Mouse (Mus musculus) liver, embryonic 16.5 days (tissue): Measurements from ENCODE around the gene Slc26a10. TPM values are rescaled to one million over a fixed set of nuclear protein-coding genes. Genes with fewer than 3 reads are reported as not detected.
A peak's percentile ranks its signal among the peaks of the same experiment; 100 is the strongest.

Experiments used
- ATAC-seq: fragments of 200-750 bp; cut with Nextera tagmentation; 2 replicates; pipeline ENCODE4 v1.8.0; 2017; ENCODE audit warnings: low read depth, mild to moderate bottlenecking, moderate number of reproducible peaks, moderate library complexity
- H3K27ac ChIP-seq: fragments of 300-500 bp; sonication (generic); 2 replicates; pipeline ENCODE4 v1.5.1; 2014; ENCODE audit warnings: mild to moderate bottlenecking, low read length
- H3K27me3 ChIP-seq: fragments of 300-500 bp; sonication (generic); 2 replicates; pipeline ENCODE4 v1.6.1; 2014; ENCODE audit warnings: low read depth, low read length, mixed read lengths; ENCODE audit not compliant: control insufficient read depth, insufficient read depth
- H3K36me3 ChIP-seq: fragments of 300-500 bp; sonication (generic); 2 replicates; pipeline ENCODE4 v1.6.1; 2014; ENCODE audit warnings: mild to moderate bottlenecking; ENCODE audit not compliant: control insufficient read depth, insufficient read depth
- H3K4me1 ChIP-seq: fragments of 300-500 bp; sonication (generic); 2 replicates; pipeline ENCODE4 v1.6.1; 2014; ENCODE audit warnings: low read depth, low read length, mixed read lengths; ENCODE audit not compliant: control insufficient read depth
- H3K4me2 ChIP-seq: fragments of 300-500 bp; sonication (generic); 2 replicates; pipeline ENCODE4 v1.6.1; 2014; ENCODE audit warnings: low read depth, low read length, mixed read lengths
- H3K4me3 ChIP-seq: fragments of 300-500 bp; sonication (generic); 2 replicates; pipeline ENCODE4 v1.5.1; 2014; ENCODE audit warnings: low read depth, mild to moderate bottlenecking, low read length
- H3K9ac ChIP-seq: fragments of 300-500 bp; sonication (generic); 2 replicates; pipeline ENCODE4 v1.6.1; 2014; ENCODE audit warnings: low read depth, low read length
- H3K9me3 ChIP-seq: fragments of 300-500 bp; sonication (generic); replicated peaks from 2 replicates; pipeline ENCODE4 v1.6.1; 2016; ENCODE audit warnings: low read length; ENCODE audit not compliant: control insufficient read depth
- WGBS: fragments of 180-500 bp; shearing (Covaris S2); extraction: QIAGEN DNeasy Blood & Tissue Kit; methylation state at CpG from one replicate; pipeline ENCODE4 v1.1.7; 2014; ENCODE audit not compliant: insufficient replicate concordance; 5-methylcytosine and 5-hydroxymethylcytosine counted together
- polyA plus RNA-seq: library from polyadenylated mRNA; unstranded; fragments of >200 nt; fragmentation: Nextera tagmentation; extraction: Ambion mirVana; gene quantifications from 2 replicates; pipeline ENCODE4 v1.2.1, GENCODE M21; 2015

Gene Slc26a10
- polyA plus RNA-seq, 1 experiment from 2014 or later = 2.7 TPM

DNA sequence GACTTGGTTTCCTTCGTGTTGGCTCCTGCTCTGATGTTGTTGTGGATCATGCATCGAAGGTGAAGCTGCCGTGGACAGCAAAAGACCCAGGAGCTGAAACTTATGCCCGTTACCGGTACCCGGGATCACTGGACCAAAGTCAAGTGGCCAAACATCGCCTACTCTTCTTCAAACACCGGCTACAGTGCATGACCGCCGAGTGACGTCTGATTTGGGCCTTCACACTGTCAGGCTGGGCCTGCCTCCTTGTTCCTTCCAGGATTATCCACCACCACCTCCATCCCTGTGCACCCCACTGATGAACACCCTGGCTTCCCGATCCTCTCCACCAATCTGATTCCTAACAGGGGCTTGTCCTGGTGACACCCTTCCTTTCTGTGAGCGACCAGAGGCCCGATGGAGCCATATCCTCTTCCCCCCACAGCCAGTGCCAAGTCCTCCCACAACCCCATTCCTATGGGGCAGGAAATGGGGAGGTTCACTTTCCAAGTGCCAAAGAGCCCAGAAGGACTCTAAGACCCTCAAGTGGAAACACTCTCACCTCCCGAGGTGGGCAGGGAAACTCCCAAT is 8.7 kb downstream of the Slc26a10 start:
- WGBS = 77% methylated on average over 15 of the region's 15 CpGs
- Histone ChIP-seq H3K27ac (no peak overlapping the region), H3K4me3 (no peak overlapping the region), H3K4me2 (no peak overlapping the region), H3K4me1 (peaks cover 25% of the 10 kb centered on the region), H3K27me3 (peaks cover 22% of the 10 kb centered on the region), H3K36me3 (peaks cover 4% of the 10 kb centered on the region; the same call in 1 of the 2 replicates), H3K9ac (no peak overlapping the region), H3K9me3 (no peaks in the 10 kb centered on the region)
- no peak for ATAC-seq

- no peak overlapping the region for H3K27ac ChIP-seq
- WGBS = 2% methylated on average over 27 of the region's 29 CpGs
- ATAC-seq = peak; percentile 62
- peak overlapping the region; percentile 74 for H3K4me2 ChIP-seq
- H3K4me1 ChIP-seq = peaks cover 32% of the 10 kb centered on the region
- H3K9ac ChIP-seq = peak overlapping the region; percentile 32; the same call in 1 of the 2 replicates
- H3K27me3 ChIP-seq = peaks cover 22% of the 10 kb centered on the region
- no peaks in the 10 kb centered on the region for H3K9me3 ChIP-seq
- peak overlapping the region; percentile 51 for H3K4me3 ChIP-seq
- peaks cover 4% of the 10 kb centered on the region; the same call in 1 of the 2 replicates for H3K36me3 ChIP-seq
Measured at GRCm38 (mm10) chr10:127170837-127171272, 9.6 kb downstream of the Slc26a10 start.

DNA sequence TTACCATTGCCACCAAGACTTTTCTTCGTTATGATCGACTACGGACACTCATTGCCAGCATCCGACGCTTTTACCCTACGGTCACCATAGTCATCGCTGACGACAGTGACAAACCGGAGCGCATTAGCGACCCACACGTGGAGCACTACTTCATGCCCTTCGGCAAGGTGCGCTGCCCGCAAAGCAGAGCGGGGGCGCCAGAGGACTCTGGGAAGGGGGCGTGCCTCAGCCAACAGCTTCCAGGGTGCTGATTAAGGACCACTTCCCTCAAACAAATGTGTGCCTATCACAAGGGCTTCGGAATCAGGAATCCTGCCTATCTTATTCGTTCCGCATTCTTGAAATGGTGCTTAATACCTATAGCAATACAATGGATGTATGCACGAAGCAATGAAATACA is 10.4 kb downstream of the Slc26a10 start:
- peaks cover 39% of the 10 kb centered on the region for H3K4me1 ChIP-seq
- ATAC-seq = no peak
- peak overlapping the region; percentile 51 for H3K4me3 ChIP-seq
- H3K36me3 ChIP-seq = peaks cover 4% of the 10 kb centered on the region; the same call in 1 of the 2 replicates
- H3K9me3 ChIP-seq = no peaks in the 10 kb centered on the region
- peaks cover 30% of the 10 kb centered on the region for H3K27me3 ChIP-seq
- WGBS = 11% methylated on average over 22 of the region's 22 CpGs
- peak overlapping the region; percentile 74 for H3K4me2 ChIP-seq
- no peak overlapping the region for H3K9ac ChIP-seq
- no peak overlapping the region for H3K27ac ChIP-seq

- H3K27me3 ChIP-seq = peaks cover 32% of the 10 kb centered on the region
- H3K27ac ChIP-seq = peak overlapping the region; percentile 70
Measured at GRCm38 (mm10) chr10:127167614-127168192, 12.7 kb downstream of the Slc26a10 start.

DNA sequence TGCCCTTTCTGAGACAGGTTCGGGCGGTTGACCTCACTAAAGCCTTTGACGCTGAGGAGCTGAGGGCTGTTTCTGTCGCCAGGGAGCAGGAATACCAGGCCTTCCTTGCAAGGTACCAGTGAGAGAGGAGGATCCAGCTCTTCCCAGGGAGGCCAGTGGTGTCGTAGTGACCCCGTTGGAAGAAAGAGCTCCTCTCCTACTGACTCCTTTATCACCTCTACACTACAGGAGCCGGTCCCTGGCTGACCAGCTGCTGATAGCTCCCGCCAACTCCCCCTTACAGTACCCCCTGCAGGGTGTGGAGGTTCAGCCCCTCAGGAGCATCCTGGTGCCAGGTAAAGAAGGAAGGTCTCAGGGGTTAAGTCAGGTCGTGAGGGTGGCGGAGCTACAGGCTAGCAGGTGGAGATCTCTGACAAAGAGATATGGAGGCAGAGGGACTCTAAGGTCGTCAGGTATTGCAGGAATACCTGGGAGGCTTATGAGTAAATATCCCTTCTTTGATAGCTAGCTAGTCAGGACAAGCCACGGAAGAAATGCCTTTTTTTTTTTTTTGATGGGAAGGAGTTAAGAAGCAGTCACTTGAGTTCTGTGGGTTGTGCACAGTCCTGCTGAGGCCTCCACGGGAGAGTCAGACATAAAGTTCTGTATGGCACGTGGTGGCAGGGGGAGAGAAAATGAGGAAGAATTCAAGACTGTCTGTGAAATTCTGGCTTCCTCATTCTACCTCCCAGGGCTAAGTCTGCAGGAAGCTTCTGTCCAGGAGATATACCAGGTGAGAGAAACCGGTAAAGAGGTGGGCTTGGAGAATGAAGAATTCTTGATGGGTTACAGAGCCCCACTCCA is 13.5 kb downstream of the Slc26a10 start:
- H3K4me1 ChIP-seq = peaks cover 44% of the 10 kb centered on the region
- peak overlapping the region; percentile 87 for H3K27ac ChIP-seq
- H3K4me2 ChIP-seq = peak overlapping the region; percentile 98
- H3K9me3 ChIP-seq = no peaks in the 10 kb centered on the region
- peak overlapping the region; percentile 69 for H3K4me3 ChIP-seq
- ATAC-seq = no peak
- peaks cover 4% of the 10 kb centered on the region; the same call in 1 of the 2 replicates for H3K36me3 ChIP-seq
- peaks cover 32% of the 10 kb centered on the region for H3K27me3 ChIP-seq
- 21% methylated on average over 15 of the region's 15 CpGs for WGBS
- H3K9ac ChIP-seq = peak overlapping the region; percentile 81

More at GRCm38 (mm10) chr10:127167614-127168192, 12.7 kb downstream of the Slc26a10 start:
- 45% methylated on average over 10 of the region's 10 CpGs for WGBS
- H3K9ac ChIP-seq = 0 out of 2 replicates have a peak overlapping the region, but pooled peaks have one; percentile 11
- ATAC-seq = peak; percentile 37
- H3K4me2 ChIP-seq = peak overlapping the region; percentile 98
- peaks cover 44% of the 10 kb centered on the region for H3K4me1 ChIP-seq
- peaks cover 4% of the 10 kb centered on the region; the same call in 1 of the 2 replicates for H3K36me3 ChIP-seq
- H3K4me3 ChIP-seq = peak overlapping the region; percentile 18; the same call in 1 of the 2 replicates
- no peaks in the 10 kb centered on the region for H3K9me3 ChIP-seq

GRCm38 (mm10) chr10:127166404-127166715 is 14.1 kb downstream of the Slc26a10 start:
- ATAC-seq = no peak
- peaks cover 32% of the 10 kb centered on the region for H3K27me3 ChIP-seq

GRCm38 (mm10) chr10:127165654-127166403 is 14.6 kb downstream of the Slc26a10 start:
- Histone ChIP-seq H3K4me2 (peak overlapping the region; percentile 98), H3K27me3 (peaks cover 32% of the 10 kb centered on the region), H3K4me1 (peaks cover 40% of the 10 kb centered on the region), H3K27ac (peak overlapping the region; percentile 87), H3K9ac (peak overlapping the region; percentile 81), H3K9me3 (no peaks in the 10 kb centered on the region), H3K4me3 (peak overlapping the region; percentile 69), H3K36me3 (no peaks in the 10 kb centered on the region)
- under 1% methylated on average over 56 of the region's 56 CpGs for WGBS
- ATAC-seq = peak; percentile 55

More at GRCm38 (mm10) chr10:127166404-127166715, 14.1 kb downstream of the Slc26a10 start:
- Histone ChIP-seq H3K27ac (peak overlapping the region; percentile 87), H3K9me3 (no peaks in the 10 kb centered on the region), H3K4me2 (peak overlapping the region; percentile 98), H3K4me1 (peaks cover 44% of the 10 kb centered on the region), H3K36me3 (no peaks in the 10 kb centered on the region), H3K4me3 (peak overlapping the region; percentile 69), H3K9ac (peak overlapping the region; percentile 81)
- 10% methylated on average over 11 of the region's 11 CpGs for whole genome bisulfite sequencing

- peak; percentile 16 for ATAC-seq
- Histone ChIP-seq H3K36me3 (no peaks in the 10 kb centered on the region), H3K27ac (peak overlapping the region; percentile 87), H3K4me3 (peak overlapping the region; percentile 69), H3K4me2 (peak overlapping the region; percentile 98), H3K4me1 (peaks cover 35% of the 10 kb centered on the region), H3K27me3 (peaks cover 31% of the 10 kb centered on the region), H3K9ac (peak overlapping the region; percentile 81), H3K9me3 (no peaks in the 10 kb centered on the region)
- under 1% methylated on average over 42 of the region's 42 CpGs for WGBS
Measured at GRCm38 (mm10) chr10:127165354-127165653, 15.1 kb downstream of the Slc26a10 start.
